Mouse (Mus musculus): ENCODE results near the gene Oaz2.

- no peak for TF ChIP-seq CTCF (IDR thresholded peaks at IDR 0.05; ENCODE audit: low read depth)
- no peak for TF ChIP-seq EP300 (IDR thresholded peaks at IDR 0.05; ENCODE audit: low read depth)
Observed at GRCm38 (mm10) chr9:65648730-65649129, 19.1 kb upstream of the Oaz2 start.

All from liver, embryonic 14.5 days (tissue).